Mouse (Mus musculus): ENCODE results near the gene Trabd2b.

DNA sequence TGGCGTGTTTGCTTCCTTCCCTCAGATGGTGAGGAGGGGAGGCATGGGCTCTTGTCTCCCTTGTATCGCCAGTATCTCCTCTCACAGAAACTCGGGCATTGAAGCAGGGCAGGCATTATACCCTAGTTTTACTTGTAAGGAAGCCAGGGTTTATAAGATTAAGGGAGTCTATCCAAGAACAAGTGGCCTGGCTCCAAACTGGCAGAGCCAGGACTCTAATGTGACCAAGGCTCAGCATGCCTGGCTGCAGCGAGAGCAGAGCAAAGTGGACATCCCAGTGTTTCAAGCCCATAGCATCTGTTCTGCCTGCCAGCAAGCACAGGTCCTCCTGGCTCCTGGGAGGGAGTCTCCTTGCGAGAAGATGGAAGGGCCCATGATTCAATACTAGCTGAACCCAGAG lies 245.1 kb downstream of the Trabd2b start:
- TF ChIP-seq EP300 (IDR thresholded peaks at IDR 0.05; ENCODE audit: insufficient read depth, low read depth, low read length) = no peak
- TF ChIP-seq CTCF (IDR thresholded peaks at IDR 0.05; ENCODE audit: low read depth, low read length) = no peak
- TF ChIP-seq POLR2A (IDR thresholded peaks at IDR 0.05; ENCODE audit: insufficient read depth, low read length) = no peak

Measured in ES-Bruce4 (cell line).